Mouse (Mus musculus) liver, embryonic 14.5 days (tissue): Measurements from ENCODE around the gene Gzf1.

Source experiments
- CTCF ChIP-seq: IDR thresholded peaks from 2 replicates; pipeline ENCODE4 v1.5.1; 2016; ENCODE audit warnings: antibody characterized with exemption, low read depth, control low read depth
- EP300 ChIP-seq: IDR thresholded peaks from 2 replicates; pipeline ENCODE4 v1.6.1; 2016; ENCODE audit warnings: antibody characterized with exemption, low read depth

- TF ChIP-seq CTCF (no peak), EP300 (no peak)
Measured at GRCm38 (mm10) chr2:148687971-148688370, 7.1 kb downstream of the Gzf1 start.
